ENCODE assay signal across 9 mouse cellular contexts in the genomic region with DNA sequence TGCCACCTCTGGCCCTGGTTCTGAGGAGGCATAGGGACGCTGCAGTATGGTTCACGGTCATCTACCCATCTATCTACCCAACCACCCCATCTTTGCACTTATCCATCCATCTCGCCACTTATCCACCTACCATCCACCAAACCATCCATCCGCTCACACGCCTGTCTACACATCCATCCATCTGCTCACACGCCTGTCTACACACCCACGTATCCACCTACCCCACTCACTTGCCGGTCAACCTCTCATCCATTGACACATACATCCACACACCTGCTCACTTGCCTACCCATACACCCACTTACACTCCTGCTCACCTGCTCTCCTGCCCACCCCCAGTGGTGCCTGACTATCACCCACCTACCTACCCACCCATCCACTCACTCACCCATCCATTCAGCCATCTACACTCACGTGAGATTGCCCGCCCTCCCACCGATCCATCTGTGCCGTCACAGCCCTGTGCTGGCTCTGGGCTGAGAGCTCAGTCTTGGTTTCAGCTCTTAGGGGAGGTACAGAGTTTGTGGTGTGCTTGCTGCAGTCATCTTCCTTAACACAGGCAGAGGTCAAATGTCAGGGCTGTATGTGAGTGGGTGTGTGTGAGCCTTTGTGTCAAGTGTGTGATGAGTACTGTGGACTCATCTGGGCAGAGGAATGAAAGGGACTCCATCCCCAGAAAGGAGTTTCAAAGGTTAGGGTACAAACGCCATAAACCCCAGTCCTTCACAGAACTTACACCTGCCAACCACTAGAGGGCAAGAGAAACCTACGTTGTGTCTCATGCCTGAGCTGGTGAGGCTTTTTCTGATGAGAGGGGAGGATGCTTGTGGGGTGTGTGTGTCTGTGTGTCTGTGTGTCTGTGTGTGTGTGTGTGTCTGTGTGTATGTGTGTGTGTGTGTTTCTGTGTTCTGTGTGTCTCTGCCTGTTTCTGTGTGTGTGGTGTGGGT. TPM values are rescaled to one million over a fixed set of nuclear protein-coding genes. Genes with fewer than 3 reads are reported as not detected.
A peak's percentile ranks its signal among the peaks of the same experiment; 100 is the strongest.
DNase-seq lines count a peak whose midpoint lies in the region; ATAC-seq and TF ChIP-seq lines count a peak whose summit lies in the region.
"Had no signal": no experiment of that assay in that cellular context is flagged by ENCODE, and none has a peak within 500 bp of the region (broad histone marks: within the 10 kb centered on the region; RNA-seq: fewer than 3 reads in every experiment).

No protein-coding gene starts in this region.

- no peak for TF ChIP-seq POLR2A in embryonic fibroblast, embryonic 13.5 days (IDR thresholded peaks at IDR 0.05; ENCODE audit: low read depth, low read length)

- 60% methylated on average over 14 of the region's 14 CpGs for WGBS in kidney, embryonic 15.5 days
- 59% methylated on average over 14 of the region's 14 CpGs for WGBS in kidney, postnatal 0 days
- WGBS in lung, embryonic 16.5 days, result 54% methylated on average over 14 of the region's 14 CpGs

- TF ChIP-seq CTCF in embryonic fibroblast, embryonic 13.5 days (IDR thresholded peaks at IDR 0.05; ENCODE audit: borderline replicate concordance, insufficient read depth, low read length), result peak; percentile 57
- TF ChIP-seq CTCF in kidney, postnatal 0 days (IDR thresholded peaks at IDR 0.05; ENCODE audit: low read depth), result peak; percentile 95

- H3K27me3 ChIP-seq in kidney, embryonic 15.5 days, result peaks cover 16% of the 10 kb centered on the region
- 0 out of 2 replicates have a peak, but pooled peaks cover under 1% of the 10 kb centered on the region for H3K27me3 ChIP-seq in kidney, postnatal 0 days (ENCODE audit: insufficient read depth, low read length)
- H3K27me3 ChIP-seq in lung, embryonic 16.5 days (ENCODE audit: control insufficient read depth, insufficient read depth, low read depth, low read length), result peaks cover 5% of the 10 kb centered on the region; the same call in 1 of the 2 replicates

- no peak overlapping the region for H3K4me2 ChIP-seq in kidney, embryonic 15.5 days
- H3K4me2 ChIP-seq in kidney, postnatal 0 days (ENCODE audit: low read length), result no peak overlapping the region
- H3K4me2 ChIP-seq in lung, embryonic 16.5 days (ENCODE audit: low read depth, low read length), result no peak overlapping the region

- H3K9me3 ChIP-seq in kidney, embryonic 15.5 days (replicated peaks), result no peaks in the 10 kb centered on the region
- H3K9me3 ChIP-seq in kidney, postnatal 0 days (replicated peaks; ENCODE audit: low read length), result no peaks in the 10 kb centered on the region
- H3K9me3 ChIP-seq in lung, embryonic 16.5 days (ENCODE audit: control insufficient read depth, low read length), result no peaks in the 10 kb centered on the region

- no peaks in the 10 kb centered on the region for H3K36me3 ChIP-seq in kidney, embryonic 15.5 days
- no peaks in the 10 kb centered on the region for H3K36me3 ChIP-seq in kidney, postnatal 0 days (ENCODE audit: insufficient read depth, low read length)
- no peaks in the 10 kb centered on the region for H3K36me3 ChIP-seq in lung, embryonic 16.5 days (ENCODE audit: control insufficient read depth, insufficient read depth, low read length)

- no peak overlapping the region for H3K27ac ChIP-seq in kidney, embryonic 15.5 days
- no peak overlapping the region for H3K27ac ChIP-seq in embryonic fibroblast, embryonic 13.5 days (ENCODE audit: insufficient read depth, low read length)
- no peak overlapping the region for H3K27ac ChIP-seq in kidney, postnatal 0 days
- H3K27ac ChIP-seq in lung, embryonic 16.5 days (ENCODE audit: low read length), result no peak overlapping the region

- peak; percentile 13 for DNase-seq in kidney, adult 11 months
- DNase-seq in kidney, postnatal 0 days (ENCODE audit: low spot score), result peak; percentile 78
- peak; percentile 18 to 30 for DNase-seq in right cerebral cortex, postnatal 36 days (ENCODE audit: low spot score in 2 of 2)
- no peak for DNase-seq in gastrocnemius, postnatal 10 days

- H3K9ac ChIP-seq in kidney, embryonic 15.5 days, result no peak overlapping the region
- no peak overlapping the region for H3K9ac ChIP-seq in kidney, postnatal 0 days (ENCODE audit: low read depth, low read length)
- no peak overlapping the region for H3K9ac ChIP-seq in lung, embryonic 16.5 days (ENCODE audit: low read length)

- no peaks in the 10 kb centered on the region for H3K4me1 ChIP-seq in kidney, embryonic 15.5 days
- no peaks in the 10 kb centered on the region for H3K4me1 ChIP-seq in embryonic fibroblast, embryonic 13.5 days (ENCODE audit: control insufficient read depth, insufficient read depth, low read length)
- no peaks in the 10 kb centered on the region for H3K4me1 ChIP-seq in kidney, postnatal 0 days (replicated peaks; ENCODE audit: insufficient read depth, low read length)
- no peaks in the 10 kb centered on the region for H3K4me1 ChIP-seq in lung, embryonic 16.5 days (replicated peaks; ENCODE audit: control insufficient read depth, insufficient read depth, low read length)

- no peak for ATAC-seq in kidney, embryonic 15.5 days (replicated peaks; ENCODE audit: low FRiP score)
- ATAC-seq in activated CD4-positive, CD25-positive, alpha-beta regulatory T cell, adult 4 months, result peak; percentile 57
- no peak for ATAC-seq in kidney, postnatal 0 days (replicated peaks; ENCODE audit: low FRiP score, low read depth)
- ATAC-seq in lung, embryonic 16.5 days (ENCODE audit: low read depth), result peak; percentile 12; the same call in 1 of the 2 replicates

- no peak overlapping the region for H3K4me3 ChIP-seq in kidney, embryonic 15.5 days (replicated peaks)
- no peak overlapping the region for H3K4me3 ChIP-seq in embryonic fibroblast, embryonic 13.5 days (ENCODE audit: insufficient read depth, low read length)
- no peak overlapping the region for H3K4me3 ChIP-seq in kidney, postnatal 0 days (replicated peaks; ENCODE audit: low read depth, low read length)
- H3K4me3 ChIP-seq in lung, embryonic 16.5 days (ENCODE audit: low read length), result no peak overlapping the region
- H3K4me3 ChIP-seq: erythroblast, embryonic 14.5 days had no signal

RNA-seq across cellular contexts. Expression of a gene that starts 22.6 kb away (rescaled TPM):
- polyA plus RNA-seq in kidney, embryonic 15.5 days (2015; fragmentation: Nextera tagmentation; extraction: Ambion mirVana), result 0.08 and 0.17 TPM in 2 replicates
- not detected for polyA plus RNA-seq in activated CD4-positive, CD25-positive, alpha-beta regulatory T cell, adult 4 months (2017; shearing (Covaris generic))
- polyA plus RNA-seq in embryonic fibroblast, embryonic 13.5 days (2011; ENCODE audit: insufficient read length, low read depth, missing spikeins), result not detected in 2 replicates
- polyA plus RNA-seq in kidney, postnatal 0 days (2015; fragmentation: Nextera tagmentation; extraction: Ambion mirVana), result 0.05 and 0.08 TPM in 2 replicates
- polyA plus RNA-seq in lung, embryonic 16.5 days (2015; fragmentation: Nextera tagmentation; extraction: Ambion mirVana), result not detected in 2 replicates
- not detected for total RNA-seq in gastrocnemius, postnatal 10 days (2021)
- polyA plus RNA-seq: erythroblast, embryonic 14.5 days had no signal

RNA-seq across cellular contexts. Expression of a gene that starts 39.1 kb away (rescaled TPM):
- 51.8 and 61.1 TPM in 2 replicates for polyA plus RNA-seq in kidney, embryonic 15.5 days (2015; fragmentation: Nextera tagmentation; extraction: Ambion mirVana)
- 1 to 10 TPM in 1 of 2 experiments, not detected in 1; 1.0 TPM for polyA plus RNA-seq in activated CD4-positive, CD25-positive, alpha-beta regulatory T cell, adult 4 months (2017; shearing (Covaris generic))
- 26.4 and 28.7 TPM in 2 replicates for polyA plus RNA-seq in embryonic fibroblast, embryonic 13.5 days (2011; ENCODE audit: insufficient read length, low read depth, missing spikeins)
- 98.9 and 100.0 TPM in 2 replicates for polyA plus RNA-seq in kidney, postnatal 0 days (2015; fragmentation: Nextera tagmentation; extraction: Ambion mirVana)
- polyA plus RNA-seq in lung, embryonic 16.5 days (2015; fragmentation: Nextera tagmentation; extraction: Ambion mirVana), result 42.5 and 44.7 TPM in 2 replicates
- total RNA-seq in gastrocnemius, postnatal 10 days (2021), result 10 to 100 TPM; 10.2 to 11.1 TPM

RNA-seq across cellular contexts. Expression of a gene that starts 53.6 kb away (rescaled TPM):
- polyA plus RNA-seq in kidney, embryonic 15.5 days (2015; fragmentation: Nextera tagmentation; extraction: Ambion mirVana), result 21.9 and 23.0 TPM in 2 replicates
- 1 to 10 TPM; 4.7 to 5.2 TPM for polyA plus RNA-seq in activated CD4-positive, CD25-positive, alpha-beta regulatory T cell, adult 4 months (2017; shearing (Covaris generic))
- 40.4 and 41.8 TPM in 2 replicates for polyA plus RNA-seq in embryonic fibroblast, embryonic 13.5 days (2011; ENCODE audit: insufficient read length, low read depth, missing spikeins)
- polyA plus RNA-seq in kidney, postnatal 0 days (2015; fragmentation: Nextera tagmentation; extraction: Ambion mirVana), result 20.3 and 22.7 TPM in 2 replicates
- polyA plus RNA-seq in lung, embryonic 16.5 days (2015; fragmentation: Nextera tagmentation; extraction: Ambion mirVana), result 12.2 and 12.8 TPM in 2 replicates
- 10 to 100 TPM; 28.7 to 34.6 TPM for total RNA-seq in gastrocnemius, postnatal 10 days (2021)

Comparison
In these comparisons a context has a peak if more than half of its experiments do, and no peak if none do; other contexts are left out.
1. ATAC-seq: peak in activated CD4-positive, CD25-positive, alpha-beta regulatory T cell, adult 4 months (single experiment) and lung, embryonic 16.5 days (single experiment); none in kidney, embryonic 15.5 days (single experiment) and kidney, postnatal 0 days (single experiment).
2. RNA of a gene that starts 39.1 kb away (polyA plus RNA-seq): 98.9 to 100.0 TPM in kidney, postnatal 0 days, 51.8 to 61.1 TPM in kidney, embryonic 15.5 days, 42.5 to 44.7 TPM in lung, embryonic 16.5 days and 26.4 to 28.7 TPM in embryonic fibroblast, embryonic 13.5 days; 1.0 TPM in activated CD4-positive, CD25-positive, alpha-beta regulatory T cell, adult 4 months; every median in the first group is over 10 times any median in the second.